Mouse (Mus musculus): ENCODE measurements at regions not wholly inside any gene's neighbourhood (a gene's known extent, or its start where the extent isn't known, plus 50 kb on each side); places are given as distances from the start of the nearest gene placed in this dataset.

- DNase-seq (ENCODE audit: low spot score in 2 of 2), result no peak
These were observed 754.1 kb downstream of the Hace1 start for GRCm38 (mm10) chr10:46331599-46332283.

- no peak for DNase-seq (ENCODE audit: low spot score in 2 of 2)
These were observed 755.6 kb downstream of the Hace1 start for GRCm38 (mm10) chr10:46333231-46333630.

DNA sequence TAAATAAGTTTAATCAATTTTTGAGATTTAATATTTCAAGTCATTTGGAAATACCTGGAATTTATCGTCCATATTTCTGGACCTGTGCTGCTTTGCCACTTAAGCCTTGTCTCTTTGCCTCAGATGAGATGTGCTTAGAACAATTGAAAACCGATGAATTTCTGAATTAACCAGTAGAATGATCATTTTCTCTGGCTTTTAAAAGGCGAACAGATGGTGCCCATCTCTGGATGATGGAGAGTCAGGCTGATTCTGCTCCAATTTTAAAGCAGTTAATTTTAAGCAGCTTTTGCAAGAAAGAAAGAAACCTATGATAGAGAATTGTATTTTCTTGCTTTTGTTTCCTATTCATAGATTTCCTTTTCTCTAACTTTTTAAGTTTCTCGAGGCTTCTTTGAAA is 767.7 kb downstream of the Hace1 start:
- no peak for DNase-seq (ENCODE audit: low spot score in 2 of 2)

GRCm38 (mm10) chr10:46349613-46350012 is 772.0 kb downstream of the Hace1 start:
- DNase-seq (ENCODE audit: low spot score in 2 of 2), result no peak

- no peak for DNase-seq (ENCODE audit: low spot score in 2 of 2)
These were observed 772.6 kb downstream of the Hace1 start for GRCm38 (mm10) chr10:46350196-46350595.

DNA sequence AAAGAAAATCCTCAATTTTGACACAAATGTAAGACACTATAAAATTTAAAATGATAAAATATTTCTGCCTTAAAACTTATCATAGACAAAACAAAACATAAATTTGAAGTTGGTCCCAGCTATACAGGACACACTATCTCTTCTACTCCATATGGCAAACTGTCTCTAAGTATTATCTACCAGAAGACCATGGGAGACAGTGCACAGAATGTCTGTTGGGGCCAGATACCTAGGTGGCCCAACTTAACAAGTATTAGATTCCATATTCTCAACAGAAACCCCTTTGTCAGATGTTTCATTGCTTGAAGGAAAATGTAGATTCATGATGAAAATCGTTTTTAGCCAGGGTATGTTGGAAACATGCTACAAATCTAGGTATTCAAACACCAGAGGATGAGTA is 779.1 kb downstream of the Hace1 start:
- DNase-seq (ENCODE audit: low spot score in 2 of 2), result no peak

DNA sequence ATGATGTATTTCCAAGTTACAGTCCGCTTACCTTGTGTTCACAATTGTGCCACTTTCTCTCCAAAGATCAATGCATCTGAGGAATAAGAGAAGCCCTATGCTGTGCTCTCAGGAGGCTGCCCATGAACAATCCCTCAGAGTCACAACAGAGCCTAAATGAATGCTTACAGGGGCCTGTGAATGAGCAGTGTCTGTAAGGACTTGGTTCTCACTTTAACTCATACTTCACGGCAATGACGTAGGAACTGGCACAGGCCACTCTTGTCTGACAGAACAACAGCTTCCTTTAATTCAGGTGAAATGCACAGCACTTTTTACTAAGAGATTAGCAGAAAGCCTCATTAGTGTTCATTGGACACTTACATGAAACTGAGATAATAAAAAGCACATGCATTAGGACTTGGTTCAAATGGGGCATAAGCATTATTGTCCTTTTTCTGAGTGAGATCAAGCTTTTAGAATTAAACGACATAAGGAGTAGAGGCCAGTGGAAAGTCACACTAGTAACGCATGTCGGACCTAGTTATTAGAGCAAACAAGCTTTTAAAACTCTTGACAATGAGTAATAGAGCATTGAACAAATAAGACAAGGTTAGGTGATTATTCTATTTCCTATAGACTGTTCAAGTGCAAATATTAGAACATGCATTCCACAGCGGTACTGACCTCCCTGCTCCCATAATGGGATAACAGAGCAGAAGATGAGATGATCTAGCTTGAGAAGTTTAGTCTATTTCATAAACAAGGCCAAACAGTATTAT is 796.3 kb downstream of the Hace1 start:
- DNase-seq (ENCODE audit: low spot score in 2 of 2), result no peak

DNA sequence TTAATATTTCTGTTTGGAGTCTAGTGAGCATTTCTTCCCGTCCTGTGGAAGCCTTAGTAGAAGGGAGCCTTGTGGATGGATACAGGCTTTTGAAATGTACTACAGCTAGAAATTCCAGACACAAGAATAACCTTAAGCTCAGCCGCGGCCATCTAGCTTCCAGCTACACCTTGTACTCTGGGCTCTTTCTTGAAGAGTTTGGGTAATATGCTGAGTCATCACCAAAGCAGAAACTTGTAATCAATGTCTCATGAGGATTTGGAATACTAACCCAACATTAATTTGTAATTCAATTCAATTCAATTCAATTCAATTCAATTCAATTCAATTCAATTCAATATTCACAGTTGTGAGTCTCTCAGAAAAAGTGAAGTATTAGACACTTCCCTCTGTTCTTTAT is 797.0 kb downstream of the Hace1 start:
- DNase-seq (ENCODE audit: low spot score in 2 of 2), result no peak

GRCm38 (mm10) chr10:46397089-46397488 is 819.5 kb downstream of the Hace1 start:
- DNase-seq (ENCODE audit: low spot score in 2 of 2), result no peak

GRCm38 (mm10) chr10:46403883-46404282 is 826.3 kb downstream of the Hace1 start:
- DNase-seq (ENCODE audit: low spot score in 2 of 2), result no peak
